Mouse (Mus musculus) spleen, adult 10 weeks (tissue): ENCODE measurements around the gene Tbc1d19. TPM values are rescaled to one million over a fixed set of nuclear protein-coding genes. Genes with fewer than 3 reads are reported as not detected.

Experiments used
- polyA plus RNA-seq: library from polyadenylated mRNA; stranded (reverse); fragments of 350-450 nt; fragmentation: Illumina TruSeq; extraction: RNeasy Lipid Tissue Mini Kit (QIAGEN cat#74804); gene quantifications from one replicate; pipeline ENCODE4 v1.2.3, GENCODE M21; 2015; ENCODE audit warnings: low replicate concordance; ENCODE audit not compliant: insufficient read depth

The Tbc1d19 gene
- polyA plus RNA-seq: 15.3 TPM

GRCm38 (mm10) chr5:53809115-53809991, at the start of gene Tbc1d19:
Tbc1d19 (plus strand) TSS chr5:53809606.

Other genes starting within 250 kb of the Tbc1d19 start
- gene Cckar, start 101.9 kb upstream of the Tbc1d19 start, polyA plus RNA-seq: 0.19 TPM
- 40.9 TPM for gene Stim2, start 188.9 kb downstream of the Tbc1d19 start, polyA plus RNA-seq